Mouse (Mus musculus): ENCODE data around the gene Zfp91.
A peak's percentile ranks its signal among the peaks of the same experiment; 100 is the strongest.

DNA sequence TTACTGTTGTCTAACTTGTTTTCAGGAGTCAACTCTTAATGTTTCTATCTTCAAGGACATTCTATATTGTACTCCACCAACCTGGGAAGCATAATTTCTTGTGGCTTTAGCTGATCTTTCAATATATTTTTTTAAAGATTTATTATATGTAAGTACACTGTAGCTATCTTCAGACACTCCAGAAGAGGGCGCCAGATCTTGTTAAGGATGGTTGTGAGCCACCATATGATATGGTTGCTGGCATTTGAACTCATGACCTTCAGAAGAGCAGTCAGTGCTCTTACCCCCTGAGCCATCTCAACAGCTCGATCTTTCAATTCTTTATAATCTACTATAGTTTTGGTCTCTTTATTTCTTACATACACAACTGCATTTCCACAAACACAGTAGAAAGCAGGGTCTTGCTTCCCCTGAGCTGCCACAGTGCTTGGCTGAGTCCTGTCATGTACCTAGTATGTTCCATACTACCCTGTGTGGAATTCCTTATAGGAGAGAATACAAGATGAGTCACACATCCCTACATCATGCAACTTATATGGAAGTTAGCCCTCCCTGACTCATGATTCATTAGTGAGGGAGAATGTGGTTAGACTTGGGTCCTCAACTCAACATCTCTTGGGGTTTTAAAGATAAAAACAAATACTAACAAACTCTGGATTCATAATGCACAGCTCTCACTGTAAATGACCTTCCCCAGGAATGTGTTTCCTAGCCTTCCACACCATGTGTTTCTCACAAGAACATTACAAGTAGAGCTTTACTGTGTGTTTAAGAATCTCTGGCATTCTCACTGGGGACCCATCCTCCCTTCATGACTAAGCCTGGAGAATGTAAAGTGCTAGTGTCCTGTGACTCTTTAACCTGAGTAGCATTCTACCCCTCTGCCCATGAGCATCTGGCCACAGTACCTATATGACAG lies 33.5 kb downstream of the Zfp91 start:
- peak; percentile 29 for TF ChIP-seq CTCF (IDR thresholded peaks at IDR 0.05; ENCODE audit: low read depth)
- TF ChIP-seq EP300 (IDR thresholded peaks at IDR 0.05; ENCODE audit: low read depth), result no peak

All from heart, postnatal 0 days (tissue).